Mouse (Mus musculus) right cerebral cortex, postnatal 14 days (tissue): ENCODE measurements around the gene Tead3.
A peak's percentile ranks its signal among the peaks of the same experiment; 100 is the strongest.
"Not testable (repeated sequence)": the region's sequence is repeated elsewhere in the genome, so short reads cannot be mapped to it uniquely, and the experiment has no call there.

Source experiments
- DNase-seq: peaks from one replicate; pipeline ENCODE4 v3.0.0; 2022

Gene Tead3

DNA sequence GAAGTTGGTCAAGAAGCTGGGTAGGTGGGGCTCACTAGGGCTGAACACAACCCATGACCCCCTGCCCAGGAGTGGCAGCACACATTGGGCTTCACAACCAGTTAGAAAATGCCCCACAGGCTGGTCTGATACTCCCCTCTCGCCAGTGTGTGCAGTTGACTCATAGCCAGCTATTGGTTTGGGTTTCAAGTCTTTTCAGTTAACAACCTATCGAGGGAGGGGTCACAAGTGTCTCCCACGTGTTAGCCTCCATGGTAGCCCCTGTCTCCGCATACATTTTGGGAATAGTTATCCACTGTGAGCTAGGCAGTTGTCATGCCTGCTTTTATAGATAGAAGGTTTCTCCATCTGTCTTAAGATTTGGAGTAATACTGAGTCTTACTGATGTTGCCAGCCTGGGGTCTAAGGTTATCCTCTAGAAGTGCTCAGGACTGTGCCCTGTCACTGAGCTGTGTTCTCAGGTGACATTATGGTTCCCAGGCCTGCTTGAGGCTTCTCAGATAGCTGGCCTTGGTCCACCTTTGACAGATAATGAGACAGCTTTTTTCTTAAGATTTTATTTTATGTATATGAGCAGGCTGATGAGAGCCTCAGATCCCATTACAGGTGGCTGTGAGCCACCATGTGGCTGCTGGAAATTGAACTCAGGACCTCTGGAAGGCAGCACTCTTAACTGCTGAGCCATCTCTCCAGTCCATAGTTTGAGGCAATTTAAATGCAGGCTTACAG lies 20.9 kb downstream of the Tead3 start:
- no peak for DNase-seq

DNA sequence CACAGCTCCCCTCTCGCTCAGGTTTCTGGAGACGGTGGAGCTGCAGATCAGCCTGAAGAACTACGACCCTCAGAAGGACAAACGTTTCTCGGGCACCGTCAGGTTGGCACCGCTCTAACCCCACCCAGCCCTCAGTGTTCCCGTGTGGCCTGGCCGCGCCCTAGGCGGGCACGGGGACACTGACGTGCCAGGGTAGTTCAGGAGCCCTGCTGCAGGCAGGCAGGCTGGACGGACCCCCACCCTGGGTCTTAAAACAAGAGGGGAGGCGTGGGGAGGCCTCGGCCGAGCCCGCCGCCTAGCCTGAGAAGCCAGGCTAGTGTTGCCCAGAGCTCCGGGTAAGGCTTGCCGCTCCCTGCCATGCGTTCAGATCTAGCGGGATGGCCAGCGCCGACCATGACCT lies 21.7 kb downstream of the Tead3 start:
- no peak for DNase-seq

DNA sequence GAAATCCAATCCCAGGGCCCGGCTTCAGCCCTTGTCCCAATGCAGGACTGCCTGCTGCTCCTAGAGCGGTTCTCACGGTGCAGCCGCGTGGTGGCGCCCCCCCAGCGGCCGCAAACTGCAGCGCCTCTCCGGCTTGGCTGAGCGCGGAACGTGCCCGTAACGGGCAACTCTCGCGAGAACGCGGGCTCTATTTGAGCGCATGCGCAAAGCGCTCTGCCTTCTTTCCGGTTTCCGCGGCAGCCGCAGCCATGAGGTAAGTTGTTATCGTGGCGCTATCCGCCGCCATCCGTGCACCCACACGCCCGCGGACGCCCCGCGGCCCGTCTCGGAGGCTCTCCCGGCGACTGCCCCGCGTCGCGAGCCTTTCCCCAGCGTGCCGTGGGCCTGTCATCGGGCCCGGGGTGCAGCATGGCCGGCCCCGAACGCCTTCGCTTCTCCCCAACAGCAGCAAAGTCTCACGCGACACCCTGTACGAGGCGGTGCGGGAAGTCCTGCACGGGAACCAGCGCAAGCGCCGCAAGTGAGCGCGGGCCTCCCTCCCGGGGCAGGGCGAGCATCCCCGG lies 22.2 kb downstream of the Tead3 start, which contains the start of gene Rpl10a:
Rpl10a (plus strand) TSS at position 106 of the 563 bp plus-strand sequence.
- DNase-seq = peak; percentile 99

DNA sequence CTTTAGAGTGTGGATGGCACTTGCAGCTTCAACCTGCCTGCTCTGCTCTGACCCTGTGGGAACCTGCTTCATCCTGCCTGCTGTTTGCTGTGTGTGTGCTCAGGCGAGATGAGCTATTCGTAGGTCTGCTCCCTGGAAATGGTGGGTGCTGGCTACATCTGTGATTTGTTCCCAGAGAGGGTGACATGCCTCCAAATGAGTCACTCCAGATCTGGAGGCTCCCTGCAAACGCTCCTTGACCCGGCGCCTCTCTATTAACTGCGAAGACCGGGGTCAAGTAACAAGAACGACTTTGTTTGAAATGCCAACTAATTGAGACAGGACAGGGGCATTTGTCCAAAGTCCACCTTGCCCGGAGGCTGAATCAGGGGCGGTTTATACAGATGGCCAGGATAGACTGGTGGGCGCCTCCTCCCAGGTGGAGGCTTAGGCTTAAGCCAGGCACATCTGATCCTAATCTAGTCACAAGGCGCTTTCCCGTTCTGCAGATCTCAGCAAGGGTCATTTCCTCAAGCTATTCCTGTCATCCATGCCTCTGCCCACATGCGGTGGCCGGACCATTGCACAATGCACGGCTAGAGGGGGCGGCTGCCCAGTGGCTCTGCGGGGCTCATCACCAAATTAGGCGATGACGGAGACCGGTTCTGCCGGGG lies 22.8 kb downstream of the Tead3 start:
- no peak for DNase-seq

DNA sequence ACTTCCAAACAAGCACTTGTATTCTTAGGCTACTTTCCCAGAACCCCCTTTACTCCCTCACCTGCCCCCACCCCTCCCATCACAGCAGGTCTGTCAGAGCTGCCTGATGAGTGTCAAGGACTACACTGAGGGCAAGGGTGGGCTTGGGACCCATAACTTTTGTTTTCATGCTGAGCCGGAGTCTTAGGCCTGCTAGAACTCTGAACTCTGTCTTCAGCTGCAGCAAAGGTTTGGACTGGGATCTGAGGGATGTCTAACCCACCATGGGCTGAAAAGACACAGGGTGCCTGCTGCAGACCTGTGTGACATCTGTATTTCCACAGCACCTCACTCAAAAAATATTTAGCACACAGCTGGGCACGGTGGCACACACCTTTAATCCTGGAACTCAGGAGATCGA lies 23.7 kb downstream of the Tead3 start:
- no peak for DNase-seq

DNA sequence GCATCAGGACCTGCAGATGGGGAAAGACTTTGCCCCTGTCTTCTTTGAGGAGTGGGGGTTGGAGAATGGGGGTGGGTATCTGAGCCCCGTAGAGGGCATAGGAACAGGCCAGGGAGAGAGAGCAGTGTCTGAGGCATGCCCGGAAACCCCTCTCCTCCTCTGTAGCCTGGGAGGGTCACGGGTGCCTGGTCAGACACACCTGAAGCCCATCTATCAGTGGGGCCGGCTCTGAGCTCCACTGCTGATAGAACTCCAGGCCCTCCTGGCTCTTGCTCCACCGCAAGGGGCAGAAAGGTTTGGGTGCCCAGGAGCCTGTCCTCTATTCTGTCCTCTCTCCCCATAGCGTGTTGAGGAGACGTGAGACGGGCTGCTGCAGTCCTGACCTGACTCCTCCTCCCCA lies 24.9 kb downstream of the Tead3 start:
- no peak for DNase-seq

DNA sequence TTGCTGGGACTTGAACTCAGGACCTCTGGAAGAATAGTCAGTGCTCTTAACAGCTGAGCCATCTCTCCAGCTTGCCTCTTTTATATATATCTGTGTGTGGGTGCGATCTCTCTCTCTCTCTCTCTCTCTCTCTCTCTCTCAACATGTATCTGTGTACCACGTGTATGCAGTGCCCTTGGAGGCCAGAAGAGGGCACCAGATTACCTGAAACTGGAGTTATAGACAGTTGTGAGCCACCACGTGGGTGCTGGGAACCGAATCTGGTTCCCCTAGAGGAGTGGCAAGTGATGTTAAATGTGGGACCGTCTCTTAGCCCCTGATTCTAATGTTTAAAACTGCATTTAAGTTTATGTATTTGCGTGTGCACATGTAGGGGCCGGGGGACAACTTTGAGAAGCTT lies 26.2 kb downstream of the Tead3 start:
- not testable (repeated sequence) for DNase-seq

DNA sequence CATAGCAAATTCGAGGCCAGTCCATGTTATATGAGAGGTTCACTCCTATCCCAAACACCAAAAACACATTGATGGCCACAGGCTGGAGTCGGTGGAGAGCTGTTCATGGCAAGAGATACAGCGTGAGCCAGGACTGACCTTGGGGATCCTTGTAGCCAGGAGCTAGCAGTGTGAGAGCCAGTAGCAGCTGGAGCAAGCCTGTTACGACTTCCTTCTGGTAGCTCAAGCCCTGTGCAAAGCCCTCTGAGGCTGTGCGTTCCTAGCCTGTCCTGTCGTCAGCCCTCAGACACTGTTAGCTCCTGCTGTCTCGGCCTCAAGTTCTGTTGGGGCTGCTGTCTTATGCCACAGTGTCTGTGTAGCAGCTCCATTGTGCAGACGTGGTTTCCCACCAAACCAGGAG lies 26.8 kb downstream of the Tead3 start:
- DNase-seq = no peak

DNA sequence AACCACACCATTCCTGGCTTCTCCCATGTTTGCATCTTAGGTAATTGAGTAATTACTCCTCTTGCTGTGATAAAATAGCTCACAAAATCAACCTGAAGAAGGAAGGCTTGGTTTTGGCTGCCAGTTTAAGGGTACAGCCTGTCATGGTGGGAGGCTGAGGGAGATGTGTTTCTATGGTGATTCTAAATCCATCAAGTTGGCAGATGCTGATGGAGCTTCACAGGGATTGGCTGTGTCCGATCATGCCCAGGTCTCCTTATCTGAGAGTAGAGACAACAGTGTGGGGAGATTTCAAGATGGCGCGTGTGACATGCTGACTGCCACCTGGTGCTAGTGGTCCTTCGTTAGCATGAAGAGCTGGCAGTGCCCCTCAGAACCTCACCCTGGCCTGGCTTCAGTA lies 28.9 kb downstream of the Tead3 start:
- no peak for DNase-seq

DNA sequence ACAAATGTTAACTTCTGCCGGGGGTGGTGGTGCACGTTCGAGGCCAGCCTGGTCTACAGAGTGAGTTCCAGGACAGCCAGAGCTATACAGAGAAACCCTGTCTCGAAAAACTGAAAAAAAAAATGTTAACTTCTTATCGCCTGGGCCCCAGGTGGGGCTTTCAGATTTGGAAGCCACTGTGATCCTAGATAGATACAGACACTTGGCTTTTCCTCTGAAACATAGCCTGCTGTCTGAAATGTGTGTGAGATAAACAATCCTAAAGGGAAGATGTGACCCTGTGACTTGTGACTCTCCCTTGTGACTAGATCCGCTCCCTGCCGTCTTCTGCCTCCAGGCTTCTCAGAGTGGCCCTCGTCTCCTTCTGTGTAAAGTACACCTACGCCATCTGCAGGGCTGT lies 32.9 kb downstream of the Tead3 start:
- no peak for DNase-seq

DNA sequence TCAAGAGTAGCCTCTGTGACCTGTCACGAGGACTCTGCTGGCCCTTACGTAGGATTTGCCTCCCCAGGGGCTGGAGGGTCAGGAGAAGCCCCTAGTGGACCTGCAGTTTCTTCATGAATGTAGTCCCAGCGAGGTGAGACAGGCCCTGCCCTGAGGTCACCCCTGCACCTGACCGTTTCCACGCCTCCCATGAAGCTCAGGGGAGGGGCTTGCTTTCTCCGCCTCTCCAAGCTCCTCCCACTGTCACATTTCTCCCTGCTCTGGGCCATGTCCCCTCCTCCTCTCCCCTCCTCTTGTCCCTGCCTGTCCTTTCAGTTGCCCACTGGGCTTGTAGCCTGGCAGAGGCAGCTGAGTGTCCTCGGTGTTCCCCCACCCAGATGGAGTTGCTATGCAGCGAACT lies 33.5 kb downstream of the Tead3 start:
- DNase-seq = no peak

DNA sequence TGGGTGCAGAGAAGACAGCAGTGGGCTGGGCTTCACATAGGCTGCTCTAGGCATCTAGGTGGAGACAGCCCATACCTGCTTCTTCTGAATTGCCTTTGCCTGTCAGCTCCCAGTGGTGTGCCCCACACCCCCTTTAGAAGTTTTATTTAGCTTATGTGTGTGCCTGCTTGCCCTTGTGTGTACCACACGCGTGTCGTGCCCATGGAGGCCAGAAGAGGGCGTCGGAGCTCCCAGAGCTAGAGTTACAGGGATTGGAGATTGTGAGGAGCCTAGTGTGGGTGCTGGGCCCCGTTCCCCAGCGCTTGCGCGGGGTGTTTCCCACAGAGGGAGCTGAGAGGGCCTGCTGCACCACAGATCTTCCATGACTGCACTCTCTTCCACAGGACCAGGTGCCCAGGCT lies 34.1 kb downstream of the Tead3 start:
- DNase-seq = no peak

DNA sequence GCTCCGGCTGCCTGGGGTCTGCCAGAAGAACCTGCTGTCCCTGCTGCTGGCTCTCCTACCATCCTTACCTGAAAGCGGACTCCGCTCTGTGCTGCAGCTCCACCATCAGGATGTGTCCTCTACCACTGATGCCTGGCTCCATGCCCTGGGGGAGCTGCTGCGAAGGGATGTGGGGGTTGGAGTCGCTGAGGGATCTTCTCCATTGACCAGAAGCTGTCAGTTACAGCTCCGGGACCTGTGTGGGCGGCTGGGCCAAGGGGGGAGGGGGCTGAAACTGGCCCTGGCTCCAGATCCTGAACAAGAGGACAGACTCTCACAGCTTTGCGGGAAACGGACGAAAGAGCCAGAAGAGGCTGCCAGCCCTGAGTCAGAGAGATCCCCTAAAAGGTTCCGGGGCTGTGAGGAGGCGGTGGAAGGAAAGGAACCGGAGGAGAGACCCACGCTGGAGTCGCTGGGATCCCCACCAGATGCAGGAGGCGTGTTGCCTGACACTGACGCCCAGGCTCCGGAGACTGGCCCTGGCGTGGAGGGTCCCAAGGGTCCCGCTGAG lies 34.9 kb downstream of the Tead3 start:
- no peak for DNase-seq

DNA sequence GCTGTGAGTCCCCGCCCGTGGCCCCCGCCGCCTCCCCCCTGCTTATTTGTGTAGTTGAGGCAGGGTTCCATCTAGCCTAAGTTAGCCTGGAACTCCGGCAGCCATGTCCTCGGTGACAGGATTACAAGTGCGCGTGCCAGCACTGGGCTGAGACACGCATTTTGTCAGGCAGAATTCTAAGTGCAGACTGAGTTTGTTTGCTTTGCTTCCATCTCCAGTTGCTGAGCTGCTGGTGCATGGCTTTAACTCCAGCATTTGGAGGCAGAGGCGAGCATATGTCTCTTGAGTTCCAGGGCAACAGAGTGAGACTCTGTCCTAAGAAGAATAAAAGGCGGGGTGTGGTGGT lies 36.8 kb downstream of the Tead3 start:
- DNase-seq = no peak

DNA sequence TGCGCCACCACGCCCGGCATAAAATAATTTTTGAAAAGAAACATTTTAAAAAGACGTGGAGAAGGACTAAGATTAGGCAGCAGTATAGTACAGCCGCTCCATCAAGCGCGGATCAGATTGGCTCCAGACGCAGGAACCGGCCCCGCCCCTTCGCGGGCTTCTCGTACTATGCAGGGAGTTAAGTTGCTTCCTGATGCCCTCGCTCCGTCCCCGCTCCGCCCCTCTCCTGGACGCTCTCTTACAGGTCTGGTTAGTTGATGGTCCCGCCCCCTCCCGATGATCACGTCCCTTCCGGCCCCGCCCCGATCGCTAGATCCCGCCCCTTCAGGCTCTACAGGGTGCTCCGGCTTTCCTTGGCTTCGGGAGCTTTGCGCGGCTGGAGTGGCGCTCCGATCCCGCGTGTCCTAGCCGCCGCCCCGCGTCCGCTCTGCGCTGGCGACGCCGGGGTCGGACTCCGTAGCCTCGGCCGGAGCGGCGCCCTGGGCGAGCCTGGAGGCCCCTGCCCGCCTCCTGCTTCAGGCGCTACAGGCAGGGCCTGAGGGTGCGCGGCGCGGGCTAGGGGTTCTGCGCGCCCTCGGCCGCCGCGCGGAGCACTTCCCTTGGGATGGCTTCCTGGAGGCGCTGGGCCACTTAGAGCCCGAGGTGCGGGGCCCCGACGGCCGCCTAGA lies 37.3 kb downstream of the Tead3 start, which contains the start of gene Fance:
Fance (plus strand) TSS at position 308 of the 668 bp plus-strand sequence.
- DNase-seq = peak; percentile 93

DNA sequence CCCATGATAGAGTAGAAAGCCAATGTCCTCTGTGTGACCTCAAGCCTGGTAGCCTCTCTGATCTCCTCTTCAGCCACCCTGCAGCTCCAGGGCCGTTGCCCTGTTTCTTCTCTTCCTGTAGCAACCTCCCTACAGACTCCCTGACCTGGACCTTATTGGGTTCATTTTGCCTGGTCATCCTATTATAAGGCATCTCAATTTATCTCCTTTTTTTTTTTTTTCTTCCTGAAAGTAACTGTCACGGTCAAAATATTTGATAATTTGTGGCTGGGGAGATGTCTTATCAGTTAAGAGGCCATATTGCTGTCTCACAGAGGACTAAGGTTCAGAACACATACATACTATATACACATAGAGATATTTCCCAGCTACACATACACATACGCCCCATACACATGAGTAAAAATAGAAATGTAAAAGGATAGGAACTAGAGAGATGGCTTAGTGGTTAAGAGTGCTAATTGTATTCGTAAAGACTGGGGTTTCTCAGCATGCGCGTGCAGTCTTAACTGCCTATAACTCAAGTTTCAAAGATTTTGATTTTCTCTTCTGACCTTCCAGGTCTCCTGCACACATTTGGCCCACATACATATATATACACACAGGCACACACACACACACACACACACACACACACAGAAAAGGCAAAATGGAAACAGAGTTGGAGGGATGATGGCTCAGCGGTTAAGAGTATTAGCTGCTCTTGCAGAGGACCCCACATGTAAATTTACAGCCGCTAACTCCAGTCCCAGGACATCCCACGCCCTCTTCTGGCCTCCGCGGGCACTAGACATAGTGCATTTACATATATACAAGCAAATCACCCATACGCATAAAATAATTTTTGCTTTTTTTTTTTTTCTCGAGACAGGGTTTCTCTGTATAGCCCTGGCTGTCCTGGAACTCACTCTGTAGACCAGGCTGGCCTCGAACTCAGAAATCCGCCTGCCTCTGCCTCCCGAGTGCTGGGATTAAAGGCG lies 38.1 kb downstream of the Tead3 start:
- DNase-seq = no peak

DNA sequence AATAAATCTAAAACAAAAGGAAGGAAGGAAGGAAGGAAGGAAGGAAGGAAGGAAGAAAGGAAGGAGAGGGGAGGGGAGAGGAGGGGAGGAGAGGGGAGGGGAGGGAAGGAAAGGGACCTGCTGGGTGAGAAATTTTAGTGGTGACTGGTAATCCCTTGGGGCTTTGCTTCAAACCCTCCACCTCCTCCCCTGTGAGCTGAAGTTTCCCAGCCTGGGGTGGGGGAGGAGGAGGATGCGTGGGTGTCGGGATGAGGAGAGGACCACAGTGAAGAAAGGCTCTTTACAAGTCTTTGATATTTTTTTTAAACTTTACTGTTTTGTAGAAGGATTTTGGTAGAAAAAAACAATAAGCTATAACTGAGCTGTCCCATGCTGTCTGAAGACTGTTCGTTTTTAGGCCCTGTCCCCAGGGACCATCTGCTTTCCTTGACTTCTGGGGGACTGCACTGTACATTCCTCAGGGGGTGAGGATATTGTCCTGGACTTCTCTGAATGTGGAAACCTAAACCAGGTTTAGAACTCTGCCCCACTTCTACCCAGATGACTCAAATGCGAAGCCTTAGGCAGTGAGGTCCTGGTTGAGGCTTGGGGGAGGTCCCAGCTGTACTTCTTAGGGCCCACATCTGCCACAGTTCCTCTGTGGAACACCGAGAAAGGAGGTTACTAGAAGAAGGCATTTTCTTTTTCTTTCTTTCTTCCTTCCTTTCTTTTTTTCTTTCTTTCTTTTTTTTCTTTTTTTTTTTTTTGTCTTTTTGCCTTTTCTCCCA lies 39.1 kb downstream of the Tead3 start:
- DNase-seq = no peak

DNA sequence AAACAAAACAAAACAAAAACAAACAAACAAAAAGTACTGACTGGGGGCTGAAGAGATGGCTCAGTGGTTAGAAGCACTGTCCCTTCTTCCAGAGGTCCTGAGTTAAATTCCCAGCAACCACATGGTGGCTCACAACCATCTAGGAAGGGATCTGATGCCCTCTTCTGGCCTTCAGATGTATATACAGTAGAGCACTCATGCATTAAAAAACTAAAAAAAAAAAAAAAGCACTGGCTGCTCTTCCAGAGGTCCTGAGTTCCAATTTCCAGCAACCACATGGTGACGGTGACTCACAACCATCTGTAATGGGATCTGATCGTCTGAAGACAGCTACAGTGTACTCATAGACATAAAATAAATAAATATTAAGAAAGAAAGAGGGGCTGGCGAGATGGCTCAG lies 39.8 kb downstream of the Tead3 start:
- DNase-seq = no peak

DNA sequence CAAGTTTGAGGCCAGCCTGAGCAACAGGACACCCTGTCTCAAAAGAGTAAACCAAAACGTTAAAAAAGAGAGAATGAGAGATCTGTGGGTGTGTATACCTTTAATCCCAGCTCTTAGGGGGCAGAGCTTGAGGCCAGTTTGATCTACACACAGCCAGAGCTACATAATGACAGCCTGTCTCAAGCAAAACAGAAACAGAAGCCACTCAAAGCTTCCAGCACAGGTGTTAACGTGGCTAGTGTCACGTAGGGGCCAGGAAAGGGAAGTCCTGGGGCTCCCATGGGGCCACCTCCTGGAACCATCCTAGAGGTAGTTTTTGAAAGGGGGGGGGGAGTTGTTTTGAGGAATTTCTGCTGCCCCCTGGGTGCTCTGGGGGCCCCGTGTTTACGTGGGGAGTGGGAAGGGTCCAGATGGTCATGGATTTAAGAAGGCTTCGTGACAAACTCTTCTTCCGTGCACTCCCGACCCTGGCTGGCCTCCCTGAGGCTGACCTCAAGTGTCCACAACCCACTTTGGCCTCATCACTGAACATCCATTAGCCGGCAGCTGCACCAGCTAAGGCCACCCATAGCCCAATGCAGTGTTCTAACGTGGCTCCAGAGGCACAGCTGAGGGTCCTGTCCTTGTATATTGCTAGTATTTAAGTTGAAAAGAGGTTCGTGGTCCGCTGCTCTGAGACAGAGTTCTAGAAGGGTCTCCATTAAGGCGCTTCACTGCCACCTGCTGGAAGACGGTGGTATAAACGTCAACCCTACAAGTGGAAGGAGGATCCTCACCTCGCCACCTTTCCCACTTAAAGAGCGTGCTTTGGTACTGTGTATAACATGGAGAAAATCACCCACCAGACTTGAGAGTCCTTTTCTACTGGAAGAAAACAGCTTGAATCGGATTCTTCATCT lies 42.1 kb downstream of the Tead3 start:
- DNase-seq = peak; percentile 95

DNA sequence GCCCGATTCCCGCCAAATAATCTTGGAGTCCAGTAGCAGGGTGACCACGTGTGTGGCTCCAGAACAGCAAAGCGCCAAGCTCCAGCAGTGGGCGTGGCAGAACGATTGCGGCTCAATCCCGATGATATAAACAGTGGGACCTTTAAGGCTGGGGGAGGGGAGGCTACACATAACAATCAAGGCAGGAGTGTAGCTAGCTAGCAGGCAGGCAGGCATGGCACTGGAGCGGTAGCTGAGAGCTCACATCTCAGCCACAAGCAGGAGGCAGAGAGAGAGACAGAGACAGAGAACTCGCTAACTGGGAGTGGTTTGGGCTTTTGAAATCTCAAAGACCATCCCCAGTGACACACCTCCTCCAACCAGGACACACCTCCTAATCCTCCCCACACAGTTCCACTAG lies 45.4 kb downstream of the Tead3 start:
- no peak for DNase-seq
